Mouse (Mus musculus) common myeloid progenitor, adult 5-6 weeks (primary cell): ENCODE measurements around the gene Fmo6. TPM values are rescaled to one million over a fixed set of nuclear protein-coding genes. Genes with fewer than 3 reads are reported as not detected.

Experiments used
- total RNA-seq: library from RNA; stranded (forward); fragments of 200-1000, 187-1606 nt; gene quantifications from 2 replicates; pipeline ENCODE4 v1.2.3, GENCODE M21; 2017

The Fmo6 gene
- total RNA-seq, 1 experiment from 2014 or later = not detected

Other genes with a start within 250 kb of the Fmo6 start
- gene Prrc2c, start 197.0 kb downstream of the Fmo6 start, total RNA-seq = 237 and 253 TPM in 2 replicates
- gene Fmo4, start 123.5 kb downstream of the Fmo6 start, total RNA-seq = not detected in 2 replicates
- gene Fmo1, start 70.9 kb downstream of the Fmo6 start, total RNA-seq = 0.23 TPM in 1 of 2 replicates, not detected in the other
- gene Fmo2, start 38.8 kb downstream of the Fmo6 start, total RNA-seq = not detected in 2 replicates
- gene Fmo3, start 47.0 kb upstream of the Fmo6 start, total RNA-seq = not detected in 2 replicates
- not detected in 2 replicates for gene Mroh9, start 148.2 kb upstream of the Fmo6 start, total RNA-seq